Mouse (Mus musculus) ovary, postnatal 14 days (tissue): Measurements from ENCODE around the gene Rpl36a.

ENCODE experiments used
- DNase-seq: peaks from one replicate; pipeline ENCODE4 v3.0.0; 2022; ENCODE audit warnings: low spot score

Rpl36a gene

GRCm38 (mm10) chrX:134600659-134601379 is 15.4 kb downstream of the Rpl36a start, which contains the start of the genes Gla and Hnrnph2:
Gla (minus strand) TSS chrX:134601125.
Hnrnph2 (plus strand) TSS chrX:134601179.
- DNase-seq = peak; percentile 71

- DNase-seq = peak; percentile 20
Observed at GRCm38 (mm10) chrX:134601380-134602120, 16.1 kb downstream of the Rpl36a start.

- DNase-seq = no peak
Observed at GRCm38 (mm10) chrX:134609472-134609871, 24.0 kb downstream of the Rpl36a start.

GRCm38 (mm10) chrX:134610984-134611383 is 25.5 kb downstream of the Rpl36a start:
- no peak for DNase-seq

GRCm38 (mm10) chrX:134612285-134612959 is 27.0 kb downstream of the Rpl36a start:
- peak; percentile 48 for DNase-seq

- no peak for DNase-seq
Observed at GRCm38 (mm10) chrX:134614306-134614705, 28.9 kb downstream of the Rpl36a start.

- no peak for DNase-seq
Observed at GRCm38 (mm10) chrX:134619695-134620094, 34.2 kb downstream of the Rpl36a start.

- no peak for DNase-seq
Observed at GRCm38 (mm10) chrX:134620254-134620865, 34.9 kb downstream of the Rpl36a start.

- DNase-seq = no peak
Observed at GRCm38 (mm10) chrX:134621685-134622084, 36.2 kb downstream of the Rpl36a start.

GRCm38 (mm10) chrX:134623350-134623749 is 37.9 kb downstream of the Rpl36a start:
- DNase-seq = no peak

- DNase-seq = no peak
Observed at GRCm38 (mm10) chrX:134628200-134628599, 42.7 kb downstream of the Rpl36a start.

GRCm38 (mm10) chrX:134632710-134633109 is 47.3 kb downstream of the Rpl36a start:
- DNase-seq = no peak

GRCm38 (mm10) chrX:134635111-134635510 is 49.7 kb downstream of the Rpl36a start:
- no peak for DNase-seq

- no peak for DNase-seq
Observed at GRCm38 (mm10) chrX:134635860-134636259, 50.4 kb downstream of the Rpl36a start.
